Mouse (Mus musculus): ENCODE data around the gene Coro7. TPM values are rescaled to one million over a fixed set of nuclear protein-coding genes. Genes with fewer than 3 reads are reported as not detected.

Gene Coro7
- polyA plus RNA-seq, 1 experiment from 2014 or later, result 24.3 TPM

- Histone ChIP-seq H3K27ac (no peak overlapping the region), H3K4me3 (no peak overlapping the region), H3K27me3 (no peaks in the 10 kb centered on the region), H3K4me1 (peaks cover 10% of the 10 kb centered on the region), H3K36me3 (peaks cover 30% of the 10 kb centered on the region), H3K9ac (no peak overlapping the region), H3K4me2 (replicated peaks) (no peak overlapping the region), H3K9me3 (replicated peaks) (no peaks in the 10 kb centered on the region)
- no peak for ATAC-seq (ENCODE audit: low FRiP score)
- WGBS, result 96% methylated on average over 5 of the region's 5 CpGs
These were observed 2.7 kb downstream of the Coro7 start for GRCm38 (mm10) chr16:4676836-4677235.

DNA sequence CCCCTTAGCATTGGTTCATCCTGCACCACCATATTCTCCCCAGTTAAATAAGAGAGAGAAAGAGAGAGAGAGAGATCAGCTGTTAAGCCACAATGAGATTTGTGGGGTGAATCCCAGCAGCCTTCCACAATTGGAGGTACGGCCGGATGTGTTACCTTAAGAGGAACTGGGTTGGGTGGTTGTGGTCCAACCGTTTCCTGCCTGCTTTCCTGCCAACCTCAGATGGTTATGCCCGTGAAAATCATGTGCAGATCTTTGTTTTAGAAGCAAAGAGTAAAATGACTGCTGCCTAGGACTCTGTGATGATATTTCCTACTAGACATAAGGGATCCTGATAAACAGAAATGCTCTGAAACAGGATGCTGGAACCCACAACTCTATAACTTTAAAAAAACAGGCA lies 5.5 kb downstream of the Coro7 start:
- no peaks in the 10 kb centered on the region for H3K27me3 ChIP-seq
- 85% methylated on average over 4 of the region's 4 CpGs for WGBS

GRCm38 (mm10) chr16:4670317-4670716 lies 9.3 kb downstream of the Coro7 start:
- Histone ChIP-seq H3K4me2 (replicated peaks) (no peak overlapping the region), H3K27me3 (no peaks in the 10 kb centered on the region), H3K9ac (no peak overlapping the region), H3K4me3 (no peak overlapping the region), H3K9me3 (replicated peaks) (no peaks in the 10 kb centered on the region), H3K36me3 (peaks cover 47% of the 10 kb centered on the region), H3K4me1 (no peaks in the 10 kb centered on the region), H3K27ac (no peak overlapping the region)
- ATAC-seq (ENCODE audit: low FRiP score), result no peak
- WGBS, result 72% methylated on average over 5 of the region's 5 CpGs

More for the DNA sequence above, 5.5 kb downstream of the Coro7 start:
- Histone ChIP-seq H3K9me3 (replicated peaks) (no peaks in the 10 kb centered on the region), H3K4me1 (peaks cover 8% of the 10 kb centered on the region), H3K36me3 (peaks cover 38% of the 10 kb centered on the region), H3K4me2 (replicated peaks) (no peak overlapping the region), H3K27ac (no peak overlapping the region), H3K9ac (no peak overlapping the region), H3K4me3 (no peak overlapping the region)
- ATAC-seq (ENCODE audit: low FRiP score), result no peak

GRCm38 (mm10) chr16:4667190-4667808 lies 12.3 kb downstream of the Coro7 start:
- no peak overlapping the region for H3K4me2 ChIP-seq (replicated peaks)
- H3K27ac ChIP-seq, result no peak overlapping the region
- 23% methylated on average over 3 of the region's 3 CpGs for WGBS
- no peak overlapping the region for H3K9ac ChIP-seq
- no peak overlapping the region for H3K4me3 ChIP-seq
- peak; percentile 81 for ATAC-seq (ENCODE audit: low FRiP score)
- H3K9me3 ChIP-seq (replicated peaks), result no peaks in the 10 kb centered on the region
- peaks cover 36% of the 10 kb centered on the region for H3K36me3 ChIP-seq
- no peaks in the 10 kb centered on the region for H3K27me3 ChIP-seq
- no peaks in the 10 kb centered on the region for H3K4me1 ChIP-seq

- H3K27me3 ChIP-seq, result no peaks in the 10 kb centered on the region
- H3K9ac ChIP-seq, result no peak overlapping the region
- no peak overlapping the region for H3K27ac ChIP-seq
- H3K9me3 ChIP-seq (replicated peaks), result no peaks in the 10 kb centered on the region
- H3K4me3 ChIP-seq, result no peak overlapping the region
- H3K36me3 ChIP-seq, result peaks cover 45% of the 10 kb centered on the region
- 100% methylated on average over 2 of the region's 2 CpGs for WGBS
- H3K4me2 ChIP-seq (replicated peaks), result no peak overlapping the region
- no peak for ATAC-seq (ENCODE audit: low FRiP score)
- H3K4me1 ChIP-seq, result no peaks in the 10 kb centered on the region
These were observed 13.9 kb downstream of the Coro7 start for GRCm38 (mm10) chr16:4665726-4666125.

DNA sequence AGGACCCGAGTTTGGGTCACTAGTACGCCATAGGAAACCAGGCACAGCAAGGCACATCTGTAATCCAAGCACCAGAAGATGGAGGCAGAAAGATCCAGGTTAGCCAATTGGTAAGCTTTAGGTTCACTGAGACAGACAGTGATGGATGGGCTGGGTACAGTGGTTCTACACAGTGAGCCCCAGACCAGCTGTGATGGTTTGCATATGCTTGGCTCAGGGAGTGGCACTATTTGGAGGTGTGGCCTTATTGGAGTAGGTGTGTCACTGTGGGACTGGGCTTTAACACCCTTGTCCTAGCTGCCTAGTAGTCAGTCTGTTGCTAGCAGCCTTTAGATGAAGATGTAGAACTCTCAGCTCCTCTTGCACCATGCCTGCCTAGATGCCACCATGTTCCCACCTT lies 15.8 kb downstream of the Coro7 start:
- Histone ChIP-seq H3K9ac (no peak overlapping the region), H3K4me3 (no peak overlapping the region), H3K4me1 (peaks cover 5% of the 10 kb centered on the region), H3K27ac (no peak overlapping the region), H3K9me3 (replicated peaks) (no peaks in the 10 kb centered on the region), H3K36me3 (peaks cover 39% of the 10 kb centered on the region), H3K4me2 (replicated peaks) (no peak overlapping the region), H3K27me3 (no peaks in the 10 kb centered on the region)
- ATAC-seq (ENCODE audit: low FRiP score), result no peak
- 85% methylated on average over 2 of the region's 2 CpGs for WGBS

DNA sequence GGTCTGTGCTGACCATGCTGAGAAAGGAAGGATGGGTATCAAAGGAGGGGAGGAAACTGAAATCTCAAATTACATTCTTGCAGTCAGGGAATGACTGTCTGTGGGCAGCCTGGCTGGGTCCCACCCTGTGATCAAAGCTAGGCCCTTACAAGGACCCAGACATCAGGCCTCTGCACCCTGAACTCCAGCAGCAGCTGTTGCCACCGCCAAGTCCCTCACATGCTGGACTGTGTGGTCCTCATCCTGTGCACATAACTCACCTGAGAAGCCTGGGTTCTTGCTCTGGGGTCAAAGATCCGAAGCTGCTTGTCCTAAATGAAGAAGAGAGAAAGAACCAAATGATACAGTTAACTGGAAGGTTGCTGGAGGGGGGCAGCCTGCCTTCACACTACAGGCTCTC lies 18.0 kb downstream of the Coro7 start:
- Histone ChIP-seq H3K27ac (no peak overlapping the region), H3K4me3 (no peak overlapping the region), H3K9me3 (replicated peaks) (no peaks in the 10 kb centered on the region), H3K9ac (no peak overlapping the region), H3K4me2 (replicated peaks) (no peak overlapping the region), H3K4me1 (peaks cover 12% of the 10 kb centered on the region), H3K36me3 (peaks cover 29% of the 10 kb centered on the region), H3K27me3 (no peaks in the 10 kb centered on the region)
- ATAC-seq (ENCODE audit: low FRiP score), result no peak
- WGBS, result 64% methylated on average over 2 of the region's 2 CpGs

DNA sequence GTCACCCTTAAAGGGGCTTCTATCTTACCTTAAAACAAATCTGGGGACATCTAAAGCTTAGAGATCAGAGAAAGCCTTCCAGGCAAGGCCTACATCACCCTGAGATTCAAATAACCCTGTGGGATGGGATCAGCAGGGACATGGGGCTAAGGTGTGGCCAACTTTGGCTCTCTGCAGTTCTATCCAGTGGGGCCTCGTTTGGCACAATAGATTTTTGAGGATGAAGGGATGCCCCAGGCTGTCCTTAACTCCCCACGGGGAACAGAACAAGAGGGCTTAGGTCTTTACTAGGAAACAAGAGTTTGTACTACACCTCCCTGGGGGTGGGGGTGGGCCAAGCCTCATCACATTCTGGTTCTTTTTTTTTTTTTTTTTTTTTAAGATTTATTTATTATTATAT lies 20.3 kb downstream of the Coro7 start:
- H3K4me2 ChIP-seq (replicated peaks), result peak overlapping the region; percentile 4; the same call in 1 of the 2 replicates
- WGBS, result 26% methylated on average over 2 of the region's 2 CpGs
- H3K9ac ChIP-seq, result no peak overlapping the region
- H3K27me3 ChIP-seq, result no peaks in the 10 kb centered on the region
- peak overlapping the region; percentile 70 for H3K27ac ChIP-seq
- H3K4me1 ChIP-seq, result peaks cover 19% of the 10 kb centered on the region
- ATAC-seq (ENCODE audit: low FRiP score), result no peak
- peaks cover 31% of the 10 kb centered on the region for H3K36me3 ChIP-seq
- no peaks in the 10 kb centered on the region for H3K9me3 ChIP-seq (replicated peaks)
- H3K4me3 ChIP-seq, result no peak overlapping the region

DNA sequence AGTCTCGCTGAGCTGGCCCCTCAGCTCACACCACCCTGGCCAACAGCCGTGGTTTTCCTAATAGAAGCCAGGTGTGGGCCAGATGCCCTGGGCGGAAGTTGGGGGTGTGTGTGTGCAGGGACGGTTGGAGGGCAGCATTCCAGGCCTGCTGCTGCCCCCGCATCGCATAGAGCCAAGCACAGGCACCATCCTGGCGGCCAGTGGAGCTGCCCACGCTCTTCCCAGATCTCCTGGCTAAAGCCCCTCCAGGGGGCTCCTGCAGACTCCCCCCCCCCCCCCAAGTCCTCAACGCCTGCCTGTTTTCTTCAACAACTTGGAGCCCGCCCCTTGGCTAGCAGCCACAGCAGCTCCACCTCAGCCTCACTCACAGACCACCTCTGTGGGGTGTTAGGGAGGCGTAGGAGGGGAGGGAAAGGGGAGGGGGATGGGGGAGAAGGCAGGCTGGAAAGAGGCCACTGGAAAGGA lies 20.8 kb downstream of the Coro7 start:
- Histone ChIP-seq H3K27ac (peak overlapping the region; percentile 70), H3K27me3 (no peaks in the 10 kb centered on the region), H3K4me2 (replicated peaks) (peak overlapping the region; percentile 4; the same call in 1 of the 2 replicates), H3K9ac (0 out of 2 replicates have a peak overlapping the region, but pooled peaks have one; percentile 47), H3K4me3 (no peak overlapping the region), H3K9me3 (replicated peaks) (no peaks in the 10 kb centered on the region), H3K4me1 (peaks cover 19% of the 10 kb centered on the region), H3K36me3 (peaks cover 34% of the 10 kb centered on the region)
- no peak; the same call in 1 of the 2 replicates for ATAC-seq (ENCODE audit: low FRiP score)
- WGBS, result 19% methylated on average over 9 of the region's 11 CpGs

GRCm38 (mm10) chr16:4656571-4657081 lies 23.0 kb downstream of the Coro7 start:
- Histone ChIP-seq H3K9ac (no peak overlapping the region), H3K9me3 (replicated peaks) (no peaks in the 10 kb centered on the region), H3K4me1 (peaks cover 21% of the 10 kb centered on the region), H3K36me3 (peaks cover 46% of the 10 kb centered on the region), H3K27me3 (no peaks in the 10 kb centered on the region), H3K4me3 (no peak overlapping the region), H3K4me2 (replicated peaks) (no peak overlapping the region), H3K27ac (peak overlapping the region; percentile 4; the same call in 1 of the 2 replicates)
- 74% methylated on average over 9 of the region's 9 CpGs for WGBS
- ATAC-seq (ENCODE audit: low FRiP score), result no peak

- Histone ChIP-seq H3K27me3 (no peaks in the 10 kb centered on the region), H3K9ac (no peak overlapping the region), H3K36me3 (peaks cover 45% of the 10 kb centered on the region; the same call in 1 of the 2 replicates), H3K4me1 (peaks cover 27% of the 10 kb centered on the region), H3K4me2 (replicated peaks) (no peak overlapping the region), H3K4me3 (no peak overlapping the region), H3K9me3 (replicated peaks) (no peaks in the 10 kb centered on the region), H3K27ac (no peak overlapping the region)
- ATAC-seq (ENCODE audit: low FRiP score), result no peak
- 55% methylated on average over 11 of the region's 11 CpGs for WGBS
These were observed 23.6 kb downstream of the Coro7 start for GRCm38 (mm10) chr16:4655764-4656570.

DNA sequence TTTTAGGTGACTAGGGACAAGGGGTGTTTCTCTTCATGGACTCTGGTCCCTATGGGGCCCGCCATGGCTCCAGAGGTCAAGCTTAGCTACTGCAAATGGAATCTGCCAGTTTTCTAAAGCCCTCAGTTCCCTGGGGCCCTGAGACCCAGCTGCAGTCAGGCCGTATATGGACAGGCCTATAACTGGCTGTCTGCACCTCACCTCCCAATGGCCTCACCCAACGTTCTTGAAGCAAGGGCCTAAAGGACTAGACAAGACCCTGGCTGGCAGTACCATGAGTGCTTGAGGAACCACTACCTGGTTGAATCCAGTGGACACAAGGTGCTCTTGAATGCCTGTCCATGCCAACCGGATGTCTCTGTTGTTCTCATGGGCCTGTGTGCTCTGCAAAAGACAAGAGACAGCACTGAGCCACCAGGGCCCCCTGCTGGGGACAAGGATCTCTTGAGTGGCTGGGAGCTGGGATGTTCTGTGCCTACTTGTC lies 24.3 kb downstream of the Coro7 start:
- Histone ChIP-seq H3K4me2 (replicated peaks) (no peak overlapping the region), H3K4me3 (no peak overlapping the region), H3K36me3 (peaks cover 47% of the 10 kb centered on the region; the same call in 1 of the 2 replicates), H3K4me1 (peaks cover 27% of the 10 kb centered on the region), H3K27me3 (no peaks in the 10 kb centered on the region), H3K9ac (no peak overlapping the region), H3K27ac (no peak overlapping the region), H3K9me3 (replicated peaks) (no peaks in the 10 kb centered on the region)
- no peak for ATAC-seq (ENCODE audit: low FRiP score)
- 68% methylated on average over 4 of the region's 4 CpGs for WGBS
